Mouse (Mus musculus): ENCODE measurements around the gene Sult1a1. TPM values are rescaled to one million over a fixed set of nuclear protein-coding genes. Genes with fewer than 3 reads are reported as not detected.

Gene Sult1a1
- not detected in 2 replicates for polyA plus RNA-seq (2012)

DNA sequence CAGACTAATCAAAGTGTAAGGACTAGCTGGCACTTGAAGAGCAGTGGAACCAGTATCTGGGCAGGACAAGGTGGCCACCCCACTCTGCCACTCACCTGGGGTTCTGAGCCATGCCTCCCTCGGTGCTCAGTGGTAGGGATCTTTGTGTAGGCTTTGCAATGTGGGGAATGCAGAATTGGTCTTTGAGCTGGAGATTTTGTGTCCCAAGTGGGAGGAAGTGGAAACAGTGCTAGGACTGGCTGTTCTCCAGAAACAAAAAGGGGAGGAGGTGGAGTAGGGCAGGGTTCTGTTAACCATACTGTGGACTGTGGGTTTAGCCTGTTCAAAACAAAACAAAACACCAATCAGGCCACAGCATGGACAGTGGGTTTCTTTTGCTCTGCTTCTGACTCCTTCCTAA, at the start of gene Sult1a1:
TSS of gene Sult1a1 (minus strand) at position 226 of the 400 bp plus-strand sequence.
- TF ChIP-seq GATA1 (IDR thresholded peaks at IDR 0.05; ENCODE audit: low read length) = no peak

DNA sequence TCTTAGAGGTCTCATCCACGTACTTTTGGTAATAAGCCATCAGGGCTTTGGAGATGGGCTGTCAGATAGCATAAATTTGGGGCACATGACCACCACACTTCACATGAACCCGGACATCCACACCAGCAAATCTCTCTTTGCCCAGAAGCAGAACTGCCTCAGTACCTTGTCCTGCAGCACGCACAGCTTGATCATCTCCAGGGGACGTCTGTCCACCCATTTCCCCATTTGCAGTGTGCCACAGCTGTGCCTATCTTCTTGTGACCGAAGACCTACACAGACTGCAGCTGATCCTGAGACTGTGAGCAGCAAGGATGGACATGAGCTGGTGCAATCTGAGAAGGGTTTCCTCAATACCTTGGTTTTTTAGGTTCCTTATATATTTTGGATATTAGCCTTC, 49.4 kb upstream of the Sult1a1 start:
- TF ChIP-seq GATA1 (IDR thresholded peaks at IDR 0.05; ENCODE audit: low read length) = no peak

DNA sequence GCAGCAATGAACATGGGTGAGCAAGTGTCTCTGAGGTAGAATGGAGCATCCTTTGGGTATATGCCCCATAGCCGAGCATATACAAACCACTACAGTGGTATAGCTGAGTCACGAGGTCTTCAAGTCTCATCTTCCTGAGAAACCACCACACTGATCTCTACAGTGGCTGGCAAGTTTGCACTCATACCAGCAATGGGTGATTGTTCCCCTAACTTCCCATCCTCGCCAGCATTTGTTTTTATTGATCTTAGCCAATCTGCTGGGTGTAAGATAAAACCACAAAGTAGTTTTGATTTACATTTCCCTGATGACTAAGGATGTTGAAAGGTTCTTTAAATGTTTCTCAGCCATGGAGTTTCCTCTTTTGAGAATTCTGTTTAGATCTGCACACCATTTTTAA, 48.8 kb upstream of the Sult1a1 start:
- TF ChIP-seq GATA1 (IDR thresholded peaks at IDR 0.05; ENCODE audit: low read length) = no peak

DNA sequence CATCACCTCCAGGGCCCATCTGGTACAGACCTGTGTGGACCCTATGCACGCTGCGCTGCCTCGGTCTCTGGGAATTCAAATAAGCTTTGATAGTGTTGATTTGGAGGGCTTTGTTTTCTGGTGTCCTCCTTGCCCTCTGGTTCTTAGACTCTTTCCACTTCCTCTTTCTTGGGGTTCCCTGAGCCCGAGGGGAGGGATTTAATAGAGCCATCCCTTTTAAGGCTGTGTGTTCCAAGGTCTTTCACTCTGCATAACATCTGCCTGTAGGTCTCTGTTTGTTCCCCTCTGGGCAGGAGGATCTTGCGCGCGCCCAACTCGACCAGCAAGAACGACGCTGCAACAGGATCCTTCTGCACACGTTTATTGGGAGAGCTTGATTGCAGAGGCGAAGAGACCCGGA, 45.4 kb upstream of the Sult1a1 start:
- no peak for TF ChIP-seq GATA1 (IDR thresholded peaks at IDR 0.05; ENCODE audit: low read length)

DNA sequence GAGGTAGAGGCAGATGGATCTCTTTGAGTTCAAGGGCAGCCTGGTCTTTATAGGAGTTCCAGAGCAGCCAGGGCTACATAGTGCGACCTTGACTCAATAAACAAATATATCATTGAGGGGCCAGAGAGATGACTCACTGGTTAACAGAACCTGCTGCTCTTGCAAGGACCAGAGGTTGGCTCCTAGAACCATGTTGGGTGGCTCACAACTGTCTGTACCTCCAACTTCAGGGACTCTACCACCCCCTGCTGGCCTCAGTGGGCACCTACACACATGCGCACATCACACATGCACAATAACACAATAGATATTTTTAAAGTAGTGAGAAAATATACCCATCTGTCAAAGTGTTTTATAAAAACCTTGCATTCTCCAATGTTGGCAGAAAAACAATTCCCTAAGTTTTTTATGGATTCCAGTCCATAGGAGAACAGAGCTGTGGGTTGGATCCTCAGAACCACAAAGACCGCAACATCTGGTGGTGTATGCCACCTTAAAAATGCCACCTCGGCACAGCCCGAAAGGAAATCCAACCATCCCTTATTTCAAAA, 42.6 kb upstream of the Sult1a1 start:
- no peak for TF ChIP-seq GATA1 (IDR thresholded peaks at IDR 0.05; ENCODE audit: low read length)

DNA sequence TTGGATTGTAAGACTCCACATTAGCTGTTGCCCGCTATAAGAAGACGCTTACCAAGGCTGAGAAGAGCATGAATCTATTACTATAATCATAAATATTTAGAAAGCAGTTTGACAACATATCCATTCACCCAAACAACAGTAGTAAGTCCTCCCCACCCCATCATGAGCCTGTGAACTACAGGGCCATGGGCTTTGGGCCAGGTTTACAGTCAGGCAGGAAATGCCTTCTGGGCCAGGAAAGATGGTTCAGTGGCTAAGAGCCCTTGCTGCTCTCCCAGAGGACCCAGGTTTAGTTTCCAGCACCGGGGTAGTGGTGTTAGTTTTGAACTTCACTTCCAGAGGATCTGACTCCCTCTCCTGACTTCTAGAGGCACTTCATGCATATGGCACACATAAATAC, 41.3 kb upstream of the Sult1a1 start:
- TF ChIP-seq GATA1 (IDR thresholded peaks at IDR 0.05; ENCODE audit: low read length) = no peak

DNA sequence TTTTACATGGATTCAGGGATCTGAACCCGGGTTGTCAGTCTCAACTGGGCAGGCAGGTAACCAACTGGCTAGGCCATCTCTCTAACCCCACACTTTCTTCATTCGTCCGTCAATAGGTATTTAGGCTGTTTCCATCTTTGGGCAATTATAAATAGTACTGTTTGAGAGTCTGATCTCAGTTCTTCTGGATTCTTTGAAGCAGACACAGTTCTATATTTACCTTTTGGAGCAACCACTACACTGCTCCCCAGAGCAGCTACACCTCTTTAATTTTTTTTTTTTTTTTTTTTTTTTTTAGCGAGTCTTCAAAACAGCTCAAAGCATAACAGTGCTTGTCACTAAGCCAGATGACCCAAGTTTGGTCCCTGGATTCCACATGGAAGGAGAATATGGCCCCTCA, 39.4 kb upstream of the Sult1a1 start:
- TF ChIP-seq GATA1 (IDR thresholded peaks at IDR 0.05; ENCODE audit: low read length) = no peak

DNA sequence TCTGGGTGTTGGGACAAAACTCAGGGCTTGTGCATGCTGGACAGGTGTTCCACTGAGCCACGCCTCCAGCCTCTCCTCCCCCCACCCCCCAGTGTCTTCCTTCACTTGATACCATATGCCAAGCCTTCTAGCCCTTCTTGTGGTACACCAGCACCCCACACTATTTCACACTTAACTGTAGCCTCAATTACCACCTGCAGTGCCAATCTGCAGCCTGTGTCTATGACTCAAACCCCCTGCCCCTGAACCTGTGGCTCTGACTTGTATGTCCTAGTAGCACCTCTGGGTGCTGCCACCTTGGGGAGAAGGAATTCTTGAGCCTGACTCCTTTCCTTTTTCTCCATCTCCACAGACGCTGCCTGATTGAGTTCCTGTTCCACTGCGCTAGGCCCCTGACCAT, 35.7 kb upstream of the Sult1a1 start:
- no peak for TF ChIP-seq GATA1 (IDR thresholded peaks at IDR 0.05; ENCODE audit: low read length)

DNA sequence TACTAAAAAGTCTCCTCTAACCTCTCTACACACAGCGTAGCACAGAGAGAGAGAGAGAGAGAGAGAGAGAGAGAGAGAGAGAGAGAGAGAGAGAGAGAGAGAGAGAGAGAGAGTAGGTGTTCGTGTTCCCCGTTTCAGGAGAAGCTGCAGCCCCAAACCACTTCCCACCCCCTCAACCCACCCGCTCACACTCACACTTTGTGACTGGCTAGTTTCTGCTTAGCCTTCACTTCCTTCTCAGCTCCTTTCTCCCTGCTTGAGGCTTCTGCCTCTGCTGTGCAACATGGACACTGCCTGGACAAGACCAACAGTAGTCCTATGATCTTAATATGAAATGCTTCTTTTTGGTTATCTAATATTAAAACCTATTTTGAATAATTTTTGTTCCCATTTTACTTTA, 34.0 kb upstream of the Sult1a1 start:
- no peak for TF ChIP-seq GATA1 (IDR thresholded peaks at IDR 0.05; ENCODE audit: low read length)

DNA sequence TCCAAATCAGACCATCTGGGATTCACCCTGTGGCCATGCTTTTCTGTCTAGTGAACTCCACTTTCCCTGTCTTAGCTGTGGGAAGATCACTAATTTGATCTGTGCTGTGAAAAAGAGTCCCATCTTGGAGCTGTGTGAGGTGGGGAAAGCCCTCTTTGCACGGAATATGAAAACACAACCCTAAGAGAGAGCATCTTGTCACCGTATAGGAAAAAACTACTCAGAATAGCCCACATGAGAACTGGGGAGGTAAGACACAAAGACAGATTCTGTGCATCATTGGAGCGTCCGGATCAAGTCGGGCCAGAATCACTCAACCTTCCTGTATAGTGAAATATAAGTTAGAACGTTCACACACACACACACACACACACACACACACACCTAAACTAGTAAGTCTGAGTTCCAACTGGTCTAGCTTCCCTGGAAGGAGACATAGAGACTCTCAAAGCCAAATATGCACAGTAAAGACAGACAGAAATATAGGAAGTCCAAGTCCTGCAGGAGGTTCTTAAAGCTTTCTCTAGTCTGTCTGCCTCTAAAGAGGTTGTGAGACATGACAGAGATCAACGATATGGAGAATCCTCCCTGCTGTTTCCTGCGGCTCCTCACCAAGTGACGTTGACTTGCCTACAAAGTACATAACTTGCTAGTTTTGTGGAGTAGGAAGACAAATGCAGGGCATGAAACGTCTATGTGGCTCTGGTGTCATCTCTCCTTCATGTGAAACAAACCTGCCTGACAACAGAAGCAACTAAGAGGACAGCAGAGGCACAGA, 32.1 kb upstream of the Sult1a1 start:
- TF ChIP-seq GATA1 (IDR thresholded peaks at IDR 0.05; ENCODE audit: low read length) = no peak

DNA sequence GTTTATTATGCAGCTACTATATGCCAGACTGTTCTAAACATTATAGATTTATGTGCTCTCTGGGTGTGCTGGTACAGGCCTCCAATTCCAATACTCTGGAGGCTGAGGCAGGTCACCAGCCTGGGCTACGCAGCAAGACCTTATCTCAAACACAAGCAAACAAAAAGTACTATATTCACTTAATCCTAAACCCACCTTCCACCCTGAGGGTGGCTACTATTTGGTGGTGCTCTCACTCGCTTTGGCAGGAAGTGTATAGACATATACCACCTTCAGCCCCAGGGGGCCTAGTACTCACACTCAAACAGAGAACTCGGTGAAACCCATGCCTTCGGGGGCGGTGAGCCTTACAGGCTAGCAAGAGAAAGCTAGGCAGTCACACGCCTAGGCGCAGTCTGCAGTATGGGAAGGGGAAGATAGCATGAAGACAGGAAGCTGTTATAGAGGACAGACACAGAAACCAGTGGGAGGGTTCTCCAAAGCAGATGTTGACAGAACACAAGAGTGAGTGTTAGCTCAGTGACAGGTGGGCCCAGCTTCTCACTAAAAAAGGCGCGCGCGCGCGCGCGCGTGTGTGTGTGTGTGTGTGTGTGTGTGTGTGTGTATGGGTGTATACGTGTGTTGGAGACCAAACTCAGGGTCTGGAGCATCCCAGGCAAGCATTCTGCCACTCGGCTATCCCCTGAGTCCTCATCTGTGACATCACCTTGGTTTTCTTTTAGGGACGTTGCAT, 31.4 kb upstream of the Sult1a1 start, which contains the start of gene Coro1a:
TSS of gene Coro1a (minus strand) at position 346 of the 733 bp plus-strand sequence.
- no peak for TF ChIP-seq GATA1 (IDR thresholded peaks at IDR 0.05; ENCODE audit: low read length)

DNA sequence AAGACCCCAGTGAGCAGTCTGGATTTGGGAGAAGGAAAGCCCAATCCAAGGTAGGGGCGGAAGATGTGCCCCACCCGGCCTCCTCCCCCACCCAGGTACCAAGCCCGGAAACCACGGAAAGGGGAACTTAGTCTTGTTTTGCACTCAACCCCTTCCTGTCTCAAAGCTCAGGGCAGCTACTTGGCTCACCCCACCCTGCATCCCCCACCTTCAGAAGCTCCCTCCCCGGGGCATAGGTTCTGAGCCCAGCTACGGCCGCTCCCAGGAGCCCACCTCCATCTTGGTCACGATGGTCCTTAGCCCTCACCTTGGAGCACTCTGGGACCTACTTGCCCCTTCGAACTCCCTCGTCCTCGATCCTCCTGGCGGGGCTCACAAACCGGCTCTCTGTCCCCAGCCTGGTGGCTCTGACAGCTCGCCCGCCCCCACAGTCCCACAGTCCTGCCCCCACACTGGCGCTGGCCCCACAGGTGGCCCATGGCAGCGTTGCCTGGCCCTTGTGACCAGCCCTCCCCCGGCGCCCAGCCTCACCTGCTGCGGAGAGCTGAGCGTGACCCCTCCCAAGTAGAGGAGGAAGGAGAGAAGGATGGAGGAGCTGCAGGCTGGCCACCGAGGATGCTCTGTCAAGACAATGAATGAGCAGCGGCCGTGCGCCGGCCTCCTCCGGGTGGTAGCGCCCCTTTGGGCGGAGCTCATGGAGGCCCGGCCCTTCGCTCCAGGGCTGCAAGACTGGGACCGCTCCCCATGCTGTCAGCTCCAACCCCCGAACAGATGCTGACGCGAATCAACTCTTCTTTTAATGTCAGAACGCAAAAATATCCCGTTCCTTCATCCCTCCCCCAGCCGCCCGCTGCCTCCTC, 28.1 kb upstream of the Sult1a1 start:
- no peak for TF ChIP-seq GATA1 (IDR thresholded peaks at IDR 0.05; ENCODE audit: low read length)

DNA sequence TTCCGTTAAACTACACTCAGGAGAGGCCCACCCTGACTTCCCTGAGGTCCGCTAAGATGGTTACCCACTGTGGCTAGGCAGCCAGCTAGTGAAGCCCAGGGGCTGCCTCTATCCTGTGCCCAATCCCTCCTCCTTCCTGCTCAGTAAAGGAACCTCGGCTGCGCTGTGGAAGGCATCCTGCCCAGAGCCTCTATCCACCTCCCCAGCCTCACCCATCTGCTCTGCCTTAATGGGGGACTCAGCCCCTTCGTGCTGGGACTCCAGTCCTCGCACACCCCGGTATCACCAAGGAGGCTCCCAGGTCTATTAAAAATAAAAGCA, 27.5 kb upstream of the Sult1a1 start:
- TF ChIP-seq GATA1 (IDR thresholded peaks at IDR 0.05; ENCODE audit: low read length) = no peak

DNA sequence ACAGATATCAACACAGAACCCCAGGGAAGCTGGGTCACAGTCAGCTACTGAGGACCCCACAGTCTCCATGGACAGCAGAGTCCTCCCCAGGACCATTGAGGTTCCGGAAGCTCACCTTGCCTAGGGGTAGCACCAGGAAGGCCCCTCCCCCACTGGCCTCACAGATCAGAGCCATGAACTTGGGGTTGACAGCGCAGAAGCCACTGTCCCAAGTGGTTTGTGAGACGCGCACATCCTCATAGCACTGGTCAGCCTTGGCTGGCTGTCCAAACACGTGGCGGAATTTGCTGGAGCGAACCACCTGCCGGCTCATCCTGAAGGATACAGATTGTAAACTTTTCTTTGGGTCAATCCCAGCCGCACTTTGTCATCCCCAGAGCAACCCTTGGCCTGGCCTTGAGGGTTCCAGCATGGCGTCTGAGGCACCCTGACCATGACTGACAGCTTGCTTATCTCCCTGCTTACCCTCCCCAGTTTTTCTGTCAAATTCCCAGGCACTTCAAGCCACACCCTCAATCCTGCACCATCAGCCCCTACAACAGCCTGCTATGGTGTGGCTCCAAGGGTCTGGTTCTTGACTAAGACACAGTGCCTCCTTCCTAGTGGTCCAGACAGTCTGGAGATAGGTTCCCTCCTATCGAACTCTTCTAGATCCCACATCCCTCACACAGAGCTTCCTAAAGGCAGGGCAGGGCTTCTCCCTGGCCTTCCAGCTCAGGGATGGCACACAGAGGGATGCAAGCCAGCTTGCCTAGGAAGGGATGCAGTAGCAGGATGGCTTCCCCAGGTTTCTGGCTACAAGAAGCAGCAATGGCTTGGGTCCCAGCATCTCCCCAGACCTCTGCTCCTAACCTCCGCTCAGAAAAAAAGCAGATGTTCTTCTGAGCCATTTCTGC, 26.9 kb upstream of the Sult1a1 start:
- no peak for TF ChIP-seq GATA1 (IDR thresholded peaks at IDR 0.05; ENCODE audit: low read length)

DNA sequence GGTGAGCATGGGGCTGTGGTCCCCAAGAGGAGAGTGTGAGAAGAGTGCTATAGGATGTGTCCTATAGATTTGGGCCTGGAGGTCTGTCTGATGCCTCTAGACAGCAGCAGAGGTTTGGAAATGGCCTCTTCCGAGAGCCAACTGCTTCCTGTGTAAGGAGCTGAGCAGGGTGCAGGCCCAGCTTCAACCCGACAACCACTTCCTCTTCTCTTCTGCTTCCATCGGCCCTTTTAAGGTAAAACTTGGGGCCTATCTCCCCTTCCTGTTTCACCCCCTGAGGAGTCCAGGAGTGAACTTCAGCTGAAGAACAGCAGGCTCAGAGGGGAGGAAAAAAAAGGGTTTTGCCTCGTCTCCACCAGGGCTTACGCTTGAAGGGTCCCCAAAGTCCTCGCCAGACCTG, 26.1 kb upstream of the Sult1a1 start:
- no peak for TF ChIP-seq GATA1 (IDR thresholded peaks at IDR 0.05; ENCODE audit: low read length)

Data from G1E-ER4 (cell line).